Mouse (Mus musculus): ENCODE measurements around the gene March2. TPM values are rescaled to one million over a fixed set of nuclear protein-coding genes. Genes with fewer than 3 reads are reported as not detected.
"Not testable (repeated sequence)": the region's sequence is repeated elsewhere in the genome, so short reads cannot be mapped to it uniquely, and the experiment has no call there.

Gene March2
- polyA plus RNA-seq, 1 experiment from 2014 or later, result 281 TPM

- H3K27ac ChIP-seq (ENCODE audit: low read length), result no peak overlapping the region
- H3K9me3 ChIP-seq (replicated peaks; ENCODE audit: control insufficient read depth, low read length), result no peaks in the 10 kb centered on the region
- no peak for ATAC-seq (ENCODE audit: low read depth)
- no peak overlapping the region for H3K9ac ChIP-seq (ENCODE audit: low read depth, low read length)
- H3K36me3 ChIP-seq (ENCODE audit: control insufficient read depth, insufficient read depth), result peaks cover 18% of the 10 kb centered on the region
- H3K27me3 ChIP-seq (ENCODE audit: control insufficient read depth, insufficient read depth, low read depth, low read length), result no peaks in the 10 kb centered on the region
- H3K4me3 ChIP-seq (ENCODE audit: low read depth, low read length), result no peak overlapping the region
- no peak overlapping the region for H3K4me2 ChIP-seq (ENCODE audit: low read depth, low read length)
- H3K4me1 ChIP-seq (ENCODE audit: control insufficient read depth, low read depth, low read length), result peaks cover 18% of the 10 kb centered on the region
- 91% methylated on average over 2 of the region's 2 CpGs for WGBS (ENCODE audit: insufficient replicate concordance)
Measured at GRCm38 (mm10) chr17:33752297-33752696, 33.8 kb upstream of the March2 start.

- Histone ChIP-seq H3K27me3 (ENCODE audit: control insufficient read depth, insufficient read depth, low read depth, low read length) (no peaks in the 10 kb centered on the region), H3K9ac (ENCODE audit: low read depth, low read length) (no peak overlapping the region), H3K4me1 (ENCODE audit: control insufficient read depth, low read depth, low read length) (peaks cover 10% of the 10 kb centered on the region), H3K4me2 (ENCODE audit: low read depth, low read length) (no peak overlapping the region), H3K9me3 (replicated peaks; ENCODE audit: control insufficient read depth, low read length) (no peaks in the 10 kb centered on the region), H3K27ac (ENCODE audit: low read length) (no peak overlapping the region), H3K4me3 (ENCODE audit: low read depth, low read length) (no peak overlapping the region), H3K36me3 (ENCODE audit: control insufficient read depth, insufficient read depth) (peaks cover 18% of the 10 kb centered on the region)
- ATAC-seq (ENCODE audit: low read depth), result no peak
Measured at GRCm38 (mm10) chr17:33751181-33751580, 32.7 kb upstream of the March2 start.

- WGBS (ENCODE audit: insufficient replicate concordance), result 85% methylated on average over 5 of the region's 5 CpGs
- Histone ChIP-seq H3K9ac (ENCODE audit: low read depth, low read length) (no peak overlapping the region), H3K9me3 (replicated peaks; ENCODE audit: control insufficient read depth, low read length) (no peaks in the 10 kb centered on the region), H3K36me3 (ENCODE audit: control insufficient read depth, insufficient read depth) (peaks cover 25% of the 10 kb centered on the region), H3K4me3 (ENCODE audit: low read depth, low read length) (no peak overlapping the region), H3K4me1 (ENCODE audit: control insufficient read depth, low read depth, low read length) (no peaks in the 10 kb centered on the region; the same call in 1 of the 2 replicates), H3K27me3 (ENCODE audit: control insufficient read depth, insufficient read depth, low read depth, low read length) (no peaks in the 10 kb centered on the region), H3K27ac (ENCODE audit: low read length) (no peak overlapping the region), H3K4me2 (ENCODE audit: low read depth, low read length) (no peak overlapping the region)
- no peak for ATAC-seq (ENCODE audit: low read depth)
Measured at GRCm38 (mm10) chr17:33749451-33749850, 31.0 kb upstream of the March2 start.

- 50% methylated on average over 2 of the region's 2 CpGs for WGBS (ENCODE audit: insufficient replicate concordance)
- Histone ChIP-seq H3K4me1 (ENCODE audit: control insufficient read depth, low read depth, low read length) (no peaks in the 10 kb centered on the region; the same call in 1 of the 2 replicates), H3K9ac (ENCODE audit: low read depth, low read length) (no peak overlapping the region), H3K27me3 (ENCODE audit: control insufficient read depth, insufficient read depth, low read depth, low read length) (no peaks in the 10 kb centered on the region), H3K9me3 (replicated peaks; ENCODE audit: control insufficient read depth, low read length) (no peaks in the 10 kb centered on the region), H3K27ac (ENCODE audit: low read length) (no peak overlapping the region), H3K36me3 (ENCODE audit: control insufficient read depth, insufficient read depth) (peaks cover 25% of the 10 kb centered on the region), H3K4me3 (ENCODE audit: low read depth, low read length) (no peak overlapping the region), H3K4me2 (ENCODE audit: low read depth, low read length) (no peak overlapping the region)
- ATAC-seq (ENCODE audit: low read depth), result peak; percentile 30
Measured at GRCm38 (mm10) chr17:33746011-33746410, 27.5 kb upstream of the March2 start.

GRCm38 (mm10) chr17:33744686-33745384 is 26.4 kb upstream of the March2 start:
- no peak overlapping the region; the same call in 1 of the 2 replicates for H3K27ac ChIP-seq (ENCODE audit: low read length)
- no peak overlapping the region for H3K4me2 ChIP-seq (ENCODE audit: low read depth, low read length)
- no peaks in the 10 kb centered on the region for H3K9me3 ChIP-seq (replicated peaks; ENCODE audit: control insufficient read depth, low read length)
- no peaks in the 10 kb centered on the region for H3K27me3 ChIP-seq (ENCODE audit: control insufficient read depth, insufficient read depth, low read depth, low read length)
- H3K36me3 ChIP-seq (ENCODE audit: control insufficient read depth, insufficient read depth), result peaks cover 25% of the 10 kb centered on the region
- no peak overlapping the region for H3K9ac ChIP-seq (ENCODE audit: low read depth, low read length)
- ATAC-seq (ENCODE audit: low read depth), result no peak; the same call in 1 of the 2 replicates
- 75% methylated on average over 5 of the region's 5 CpGs for WGBS (ENCODE audit: insufficient replicate concordance)
- H3K4me1 ChIP-seq (ENCODE audit: control insufficient read depth, low read depth, low read length), result no peaks in the 10 kb centered on the region; the same call in 1 of the 2 replicates
- no peak overlapping the region for H3K4me3 ChIP-seq (ENCODE audit: low read depth, low read length)

GRCm38 (mm10) chr17:33742420-33742819 is 23.9 kb upstream of the March2 start:
- Histone ChIP-seq H3K4me1 (ENCODE audit: control insufficient read depth, low read depth, low read length) (no peaks in the 10 kb centered on the region; the same call in 1 of the 2 replicates), H3K9me3 (replicated peaks; ENCODE audit: control insufficient read depth, low read length) (no peaks in the 10 kb centered on the region), H3K9ac (ENCODE audit: low read depth, low read length) (no peak overlapping the region), H3K27me3 (ENCODE audit: control insufficient read depth, insufficient read depth, low read depth, low read length) (no peaks in the 10 kb centered on the region), H3K27ac (ENCODE audit: low read length) (no peak overlapping the region), H3K36me3 (ENCODE audit: control insufficient read depth, insufficient read depth) (peaks cover 7% of the 10 kb centered on the region; the same call in 1 of the 2 replicates), H3K4me3 (ENCODE audit: low read depth, low read length) (no peak overlapping the region), H3K4me2 (ENCODE audit: low read depth, low read length) (no peak overlapping the region)
- 88% methylated on average over 1 of the region's 1 CpGs for WGBS (ENCODE audit: insufficient replicate concordance)
- ATAC-seq (ENCODE audit: low read depth), result no peak

- not testable (repeated sequence) for H3K36me3 ChIP-seq (ENCODE audit: control insufficient read depth, insufficient read depth)
- 46% methylated on average over 10 of the region's 10 CpGs for WGBS (ENCODE audit: insufficient replicate concordance)
Measured at GRCm38 (mm10) chr17:33733526-33733925, 15.1 kb upstream of the March2 start.

GRCm38 (mm10) chr17:33732556-33733083 is 14.2 kb upstream of the March2 start:
- not testable (repeated sequence) for H3K4me1 ChIP-seq (ENCODE audit: control insufficient read depth, low read depth, low read length); H3K4me3 ChIP-seq (ENCODE audit: low read depth, low read length); H3K9me3 ChIP-seq (replicated peaks; ENCODE audit: control insufficient read depth, low read length); H3K9ac ChIP-seq (ENCODE audit: low read depth, low read length); H3K4me2 ChIP-seq (ENCODE audit: low read depth, low read length); ATAC-seq (ENCODE audit: low read depth); H3K36me3 ChIP-seq (ENCODE audit: control insufficient read depth, insufficient read depth); H3K27ac ChIP-seq (ENCODE audit: low read length); H3K27me3 ChIP-seq (ENCODE audit: control insufficient read depth, insufficient read depth, low read depth, low read length)
- 52% methylated on average over 9 of the region's 9 CpGs for WGBS (ENCODE audit: insufficient replicate concordance)

More at GRCm38 (mm10) chr17:33733526-33733925, 15.1 kb upstream of the March2 start:
- H3K27me3 ChIP-seq (ENCODE audit: control insufficient read depth, insufficient read depth, low read depth, low read length); ATAC-seq (ENCODE audit: low read depth); H3K4me2 ChIP-seq (ENCODE audit: low read depth, low read length); H3K27ac ChIP-seq (ENCODE audit: low read length); H3K4me1 ChIP-seq (ENCODE audit: control insufficient read depth, low read depth, low read length); H3K9ac ChIP-seq (ENCODE audit: low read depth, low read length); H3K9me3 ChIP-seq (replicated peaks; ENCODE audit: control insufficient read depth, low read length); H3K4me3 ChIP-seq (ENCODE audit: low read depth, low read length): not testable (repeated sequence)

GRCm38 (mm10) chr17:33729215-33729614 is 10.7 kb upstream of the March2 start:
- no peaks in the 10 kb centered on the region for H3K27me3 ChIP-seq (ENCODE audit: control insufficient read depth, insufficient read depth, low read depth, low read length)
- H3K27ac ChIP-seq (ENCODE audit: low read length), result no peak overlapping the region
- no peaks in the 10 kb centered on the region for H3K36me3 ChIP-seq (ENCODE audit: control insufficient read depth, insufficient read depth)
- H3K4me3 ChIP-seq (ENCODE audit: low read depth, low read length), result no peak overlapping the region
- no peak overlapping the region for H3K4me2 ChIP-seq (ENCODE audit: low read depth, low read length)
- 47% methylated on average over 2 of the region's 2 CpGs for WGBS (ENCODE audit: insufficient replicate concordance)
- no peak for ATAC-seq (ENCODE audit: low read depth)
- H3K4me1 ChIP-seq (ENCODE audit: control insufficient read depth, low read depth, low read length), result no peaks in the 10 kb centered on the region
- H3K9me3 ChIP-seq (replicated peaks; ENCODE audit: control insufficient read depth, low read length), result no peaks in the 10 kb centered on the region
- H3K9ac ChIP-seq (ENCODE audit: low read depth, low read length), result no peak overlapping the region

Data from liver, embryonic 16.5 days (tissue).